Mouse (Mus musculus) macrophage (primary cell): Measurements from ENCODE around the gene Cabp2. TPM values are rescaled to one million over a fixed set of nuclear protein-coding genes. Genes with fewer than 3 reads are reported as not detected.
"Not testable (repeated sequence)": the region's sequence is repeated elsewhere in the genome, so short reads cannot be mapped to it uniquely, and the experiment has no call there.

Experiments
- H3K27ac ChIP-seq: fragments of 350-480 bp; formaldehyde crosslinking; 2 replicates; pipeline ENCODE4 v1.9.0; 2021
- H3K36me3 ChIP-seq: fragments of 350-480 bp; formaldehyde crosslinking; 2 replicates; pipeline ENCODE4 v1.9.0; 2021; ENCODE audit errors: inconsistent target
- H3K4me3 ChIP-seq: fragments of 350-480 bp; formaldehyde crosslinking; 2 replicates; pipeline ENCODE4 v1.9.0; 2021; ENCODE audit errors: inconsistent target
- H3K79me2 ChIP-seq: fragments of 350-480 bp; formaldehyde crosslinking; 2 replicates; pipeline ENCODE4 v1.9.0; 2021; ENCODE audit errors: inconsistent target
- WGBS: methylation state at CpG from one replicate; pipeline ENCODE4 v1.1.7; 2026; ENCODE audit warnings: inconsistent platforms; ENCODE audit not compliant: missing documents; 5-methylcytosine and 5-hydroxymethylcytosine counted together
- polyA plus RNA-seq: library from polyadenylated mRNA; stranded (reverse); fragments of 250-400 nt; gene quantifications from 3 replicates; pipeline ENCODE4 v1.2.4, GENCODE M21; 2018; ENCODE audit warnings: inconsistent platforms
- total RNA-seq, 78 experiments: library from RNA; depleted of rRNA; stranded (reverse); fragments of 250-400 nt; gene quantifications; 1 replicate in 9 of 78; 2 replicates in 24 of 78; 3 replicates in 43 of 78; 4 replicates in 2 of 78; pipeline ENCODE4 v1.2.4; 2018; ENCODE audit warnings: inconsistent platforms in 56 of 78

Cabp2 gene
- total RNA-seq (2018; cell fraction: chromatin; rRNA removed), result not detected
- not detected for total RNA-seq (2018; cell fraction: cytosol; rRNA removed)
- not detected for total RNA-seq (2018; cell fraction: nucleus; rRNA removed)
- not detected in 3 replicates for polyA plus RNA-seq

DNA sequence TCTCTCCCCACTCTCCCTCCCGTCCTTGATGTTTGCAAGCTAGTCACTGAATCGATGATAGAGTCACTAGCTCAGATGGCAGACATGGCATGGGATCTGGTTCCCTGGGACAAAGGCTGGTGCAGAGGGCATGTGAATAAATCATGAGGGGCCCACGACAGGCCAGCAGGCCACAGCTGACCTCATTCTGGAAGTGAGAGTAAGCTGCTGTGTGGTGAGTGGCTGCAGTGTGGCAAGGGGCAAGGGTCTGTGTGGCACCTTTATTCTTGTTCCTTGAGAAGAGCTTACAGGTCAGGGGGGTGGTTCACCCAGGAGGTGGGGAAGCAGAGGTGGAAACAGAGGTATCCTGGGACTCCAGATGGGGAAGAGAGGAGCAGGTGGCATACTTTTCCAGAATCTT is at the start of gene Cabp2:
Cabp2 (plus strand) TSS at position 185 of the 400 bp plus-strand sequence.
- no peaks in the 10 kb centered on the region for H3K36me3 ChIP-seq
- H3K4me3 ChIP-seq, result no peak within 1 kb of the TSS
- WGBS, result 84% methylated on average over 3 of the region's 3 CpGs
- no peaks in the 10 kb centered on the region for H3K79me2 ChIP-seq
- H3K27ac ChIP-seq, result no peak within 1 kb of the TSS

DNA sequence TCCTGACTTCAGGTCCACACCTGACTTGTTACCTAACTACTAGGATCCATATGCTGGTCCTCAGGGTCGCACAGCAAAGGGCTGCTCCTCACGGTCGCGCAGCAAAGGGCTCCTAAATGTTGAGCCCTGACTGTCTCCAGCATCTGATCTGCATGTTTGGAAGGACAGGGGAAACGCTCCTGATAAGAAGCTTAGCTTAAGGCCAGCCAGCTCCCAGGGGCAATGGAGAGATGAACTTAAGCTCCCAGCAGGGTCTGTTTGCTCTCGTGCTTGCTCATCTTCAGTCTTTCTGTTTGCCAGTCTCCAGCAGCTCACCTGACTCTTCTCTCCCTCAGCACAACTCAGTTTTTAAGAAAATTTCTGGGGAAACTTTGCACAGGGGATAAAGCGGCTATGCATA is 48.7 kb upstream of the Cabp2 start:
- H3K27ac ChIP-seq, result no peak overlapping the region
- H3K36me3 ChIP-seq, result no peaks in the 10 kb centered on the region
- no peak overlapping the region for H3K4me3 ChIP-seq
- 87% methylated on average over 7 of the region's 7 CpGs for WGBS
- no peaks in the 10 kb centered on the region for H3K79me2 ChIP-seq

DNA sequence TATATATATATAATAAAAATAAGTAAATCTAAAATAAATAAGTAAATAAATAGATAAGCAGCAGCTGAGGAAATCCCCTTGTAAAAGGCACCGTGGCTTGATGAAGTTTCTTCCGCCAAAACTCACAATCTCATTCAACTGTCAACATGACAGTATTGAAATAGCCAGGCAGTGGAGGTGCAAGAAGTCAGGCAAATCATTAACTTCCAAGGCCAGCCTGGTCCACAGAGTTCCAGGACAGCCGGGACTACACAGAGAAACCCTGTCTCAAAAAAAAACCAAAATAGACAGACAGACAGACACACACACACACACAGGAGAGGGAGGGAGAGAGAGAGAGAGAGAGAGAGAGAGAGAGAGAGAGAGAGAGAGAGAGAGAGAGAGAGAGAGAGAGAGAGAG is 48.1 kb upstream of the Cabp2 start:
- no peaks in the 10 kb centered on the region for H3K79me2 ChIP-seq
- no peak overlapping the region for H3K27ac ChIP-seq
- H3K36me3 ChIP-seq, result no peaks in the 10 kb centered on the region
- WGBS, result 86% methylated on average over 3 of the region's 3 CpGs
- H3K4me3 ChIP-seq, result no peak overlapping the region

DNA sequence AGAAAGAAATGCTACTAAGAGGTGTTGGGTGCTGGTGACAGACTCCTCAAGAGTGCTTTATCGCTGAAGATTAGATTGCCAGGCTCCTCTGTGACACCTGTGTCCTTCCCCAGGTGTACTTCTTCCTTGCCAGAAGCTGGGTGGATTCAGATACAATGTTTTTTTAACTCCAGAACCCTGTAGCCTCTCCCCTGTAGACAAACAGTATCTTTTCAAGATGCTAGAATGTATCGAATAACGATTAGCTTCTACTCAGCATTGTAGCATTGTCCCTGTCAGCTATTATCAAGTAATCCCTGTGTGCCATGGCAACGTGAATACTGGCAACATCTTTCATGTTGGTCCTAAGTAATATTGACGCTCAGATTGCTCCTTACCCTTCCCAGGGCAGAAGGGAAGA is 47.6 kb upstream of the Cabp2 start:
- H3K36me3 ChIP-seq, result no peaks in the 10 kb centered on the region
- no peak overlapping the region for H3K27ac ChIP-seq
- no peak overlapping the region for H3K4me3 ChIP-seq
- no peaks in the 10 kb centered on the region for H3K79me2 ChIP-seq
- WGBS, result 86% methylated on average over 5 of the region's 5 CpGs

GRCm38 (mm10) chr19:4036327-4037045 is 44.9 kb upstream of the Cabp2 start:
- Histone ChIP-seq H3K79me2 (no peaks in the 10 kb centered on the region), H3K27ac (no peak overlapping the region), H3K36me3 (no peaks in the 10 kb centered on the region), H3K4me3 (no peak overlapping the region)
- 85% methylated on average over 12 of the region's 12 CpGs for WGBS

- not testable (repeated sequence) for H3K27ac ChIP-seq, H3K36me3 ChIP-seq, H3K79me2 ChIP-seq
- H3K4me3 ChIP-seq, result peak overlapping the region; percentile 8; the same call in 1 of the 2 replicates
- 35% methylated on average over 7 of the region's 8 CpGs for WGBS
These were observed 44.1 kb upstream of the Cabp2 start for GRCm38 (mm10) chr19:4037154-4037787.

GRCm38 (mm10) chr19:4037788-4038232 is 43.6 kb upstream of the Cabp2 start, which contains the start of gene Gstp1:
TSS of gene Gstp1 (minus strand) at chr19:4037985.
- peak within 1 kb of the TSS; percentile 8; the same call in 1 of the 2 replicates for H3K4me3 ChIP-seq
- no peaks in the 10 kb centered on the region for H3K79me2 ChIP-seq
- no peaks in the 10 kb centered on the region for H3K36me3 ChIP-seq
- WGBS, result 5% methylated on average over 26 of the region's 26 CpGs
- no peak within 1 kb of the TSS for H3K27ac ChIP-seq

DNA sequence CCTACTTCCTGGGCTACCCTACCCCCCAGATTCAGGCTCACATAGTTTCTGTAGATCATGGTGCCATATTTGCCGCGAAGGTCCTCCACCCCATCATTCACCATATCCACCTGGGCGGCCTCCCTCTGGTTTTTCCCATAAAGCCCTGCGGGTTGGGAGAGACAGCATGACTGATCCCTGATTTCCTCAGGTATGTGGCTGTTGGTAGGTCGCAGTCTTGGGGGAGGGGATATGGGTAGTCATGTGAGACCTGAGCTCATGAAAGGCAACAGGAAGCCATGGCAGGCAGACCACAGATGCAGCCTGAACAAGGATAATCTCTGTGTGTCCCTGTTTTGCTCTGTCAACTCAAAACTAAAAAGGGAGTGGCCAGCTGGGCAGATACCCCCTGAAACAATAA is 40.4 kb upstream of the Cabp2 start:
- 94% methylated on average over 3 of the region's 5 CpGs for WGBS
- H3K36me3 ChIP-seq, H3K4me3 ChIP-seq, H3K79me2 ChIP-seq, H3K27ac ChIP-seq: not testable (repeated sequence)

DNA sequence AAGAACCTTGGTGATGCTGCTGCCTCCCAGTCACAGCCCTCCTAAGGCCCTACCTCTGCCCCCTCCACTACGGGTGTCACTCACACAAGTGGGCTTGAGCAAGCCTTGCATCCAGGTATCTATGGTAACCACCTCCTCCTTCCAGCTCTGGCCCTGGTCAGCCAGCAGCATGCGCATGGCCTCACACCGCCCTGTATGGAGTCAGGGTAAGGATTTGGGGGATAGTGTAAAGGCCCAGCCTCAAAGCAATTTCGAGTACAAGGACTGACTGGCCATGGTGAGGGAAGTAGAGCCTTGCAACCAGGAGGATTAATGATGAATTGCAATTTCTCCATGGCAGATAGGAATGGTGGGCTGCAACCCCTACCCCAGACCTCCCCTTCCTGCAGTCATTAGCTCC is 39.9 kb upstream of the Cabp2 start:
- not testable (repeated sequence) for H3K27ac ChIP-seq, H3K4me3 ChIP-seq, H3K36me3 ChIP-seq, H3K79me2 ChIP-seq
- 93% methylated on average over 3 of the region's 4 CpGs for WGBS

DNA sequence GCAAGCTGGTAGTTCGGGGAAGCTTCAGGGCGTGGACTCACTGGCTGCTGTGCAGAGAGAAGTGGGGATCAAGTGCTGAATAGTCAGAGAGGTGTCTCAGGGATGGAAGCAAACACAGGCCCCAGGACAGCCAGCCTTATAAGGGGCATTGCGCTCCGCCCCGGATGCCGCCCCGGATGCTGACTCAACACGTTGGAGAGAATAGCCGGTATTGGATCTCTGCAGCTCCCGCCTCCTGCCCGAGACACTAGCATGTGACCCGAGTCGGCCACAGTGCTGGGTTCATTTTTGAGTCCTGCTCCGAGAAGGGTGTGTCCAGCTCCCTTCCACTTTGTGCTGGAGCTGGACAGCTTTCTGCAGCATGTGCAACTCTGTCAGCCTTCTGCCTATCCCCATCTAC is 39.3 kb upstream of the Cabp2 start:
- 92% methylated on average over 14 of the region's 14 CpGs for WGBS
- Histone ChIP-seq H3K4me3 (no peak overlapping the region), H3K36me3 (no peaks in the 10 kb centered on the region), H3K27ac (no peak overlapping the region), H3K79me2 (no peaks in the 10 kb centered on the region)

GRCm38 (mm10) chr19:4044109-4044508 is 37.3 kb upstream of the Cabp2 start:
- not testable (repeated sequence) for H3K4me3 ChIP-seq, H3K36me3 ChIP-seq, H3K79me2 ChIP-seq, H3K27ac ChIP-seq
- 51% methylated on average over 5 of the region's 5 CpGs for WGBS

- Histone ChIP-seq H3K27ac (no peak within 1 kb of the TSS), H3K79me2 (no peaks in the 10 kb centered on the region), H3K4me3 (no peak within 1 kb of the TSS), H3K36me3 (no peaks in the 10 kb centered on the region)
- 61% methylated on average over 16 of the region's 16 CpGs for WGBS
These were observed 35.2 kb upstream of the Cabp2 start, which contains the start of gene Gstp2 for GRCm38 (mm10) chr19:4045966-4046865. TSS of gene Gstp2 (minus strand) at chr19:4046023.

GRCm38 (mm10) chr19:4046866-4047254 is 34.5 kb upstream of the Cabp2 start:
- Histone ChIP-seq H3K27ac (no peak overlapping the region), H3K79me2 (no peaks in the 10 kb centered on the region), H3K36me3 (no peaks in the 10 kb centered on the region), H3K4me3 (no peak overlapping the region)
- WGBS, result 85% methylated on average over 8 of the region's 8 CpGs

DNA sequence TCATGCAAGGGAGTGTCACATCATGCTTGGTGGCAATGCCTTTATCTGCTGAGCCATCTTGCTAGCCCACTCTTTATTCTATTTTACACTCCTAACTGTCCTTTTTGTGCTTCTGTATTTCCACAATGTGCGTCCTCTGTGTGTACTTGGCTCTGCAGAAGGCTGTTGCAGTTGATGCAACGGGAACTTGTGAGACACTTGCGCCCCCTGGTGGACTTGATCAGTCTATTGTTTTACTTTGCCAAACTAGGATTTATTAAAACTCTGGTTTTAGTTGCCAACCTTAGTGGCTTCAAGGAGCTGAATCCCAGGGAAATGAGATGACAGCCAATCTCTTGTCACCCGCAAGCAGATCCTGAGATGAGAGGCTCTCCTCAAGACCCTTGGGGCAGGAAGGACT is 33.5 kb upstream of the Cabp2 start:
- H3K27ac ChIP-seq, result no peak overlapping the region
- no peak overlapping the region for H3K4me3 ChIP-seq
- no peaks in the 10 kb centered on the region for H3K79me2 ChIP-seq
- WGBS, result 19% methylated on average over 4 of the region's 4 CpGs
- no peaks in the 10 kb centered on the region for H3K36me3 ChIP-seq
